Mouse (Mus musculus) limb, embryonic 12.5 days (tissue): ENCODE measurements around the gene Cd151. TPM values are rescaled to one million over a fixed set of nuclear protein-coding genes. Genes with fewer than 3 reads are reported as not detected.

ENCODE experiments used
- ATAC-seq: fragments of 200-750 bp; cut with Nextera tagmentation; 2 replicates; pipeline ENCODE4 v1.8.0; 2017; ENCODE audit warnings: low read depth, moderate TSS enrichment; ENCODE audit not compliant: insufficient number of reproducible peaks, insufficient read depth, low FRiP score, low TSS enrichment
- H3K27ac ChIP-seq: fragments of 300-500 bp; sonication (generic); 2 replicates; pipeline ENCODE4 v1.5.1; 2016; ENCODE audit warnings: mild to moderate bottlenecking, moderate library complexity
- H3K27me3 ChIP-seq: fragments of 300-500 bp; sonication (generic); 2 replicates; pipeline ENCODE4 v1.6.1; 2016; ENCODE audit warnings: mild to moderate bottlenecking, moderate library complexity
- H3K36me3 ChIP-seq: fragments of 300-500 bp; sonication (generic); 2 replicates; pipeline ENCODE4 v1.6.1; 2016; ENCODE audit warnings: mild to moderate bottlenecking, moderate library complexity
- H3K4me1 ChIP-seq: fragments of 300-500 bp; sonication (generic); replicated peaks from 2 replicates; pipeline ENCODE4 v1.6.1; 2016
- H3K4me2 ChIP-seq: fragments of 300-500 bp; sonication (generic); 2 replicates; pipeline ENCODE4 v1.6.1; 2016; ENCODE audit warnings: mild to moderate bottlenecking, moderate library complexity
- H3K4me3 ChIP-seq: fragments of 300-500 bp; sonication (generic); replicated peaks from 2 replicates; pipeline ENCODE4 v1.5.1; 2016; ENCODE audit warnings: mild to moderate bottlenecking
- H3K9ac ChIP-seq: fragments of 300-500 bp; sonication (generic); replicated peaks from 2 replicates; pipeline ENCODE4 v1.6.1; 2016; ENCODE audit warnings: mild to moderate bottlenecking, moderate library complexity
- H3K9me3 ChIP-seq: fragments of 300-500 bp; sonication (generic); 2 replicates; pipeline ENCODE4 v1.6.1; 2016; ENCODE audit warnings: mild to moderate bottlenecking, moderate library complexity
- WGBS: fragments of 180-500 bp; shearing (Covaris S2); methylation state at CpG from one replicate; pipeline ENCODE4 v1.1.7; 2016; 5-methylcytosine and 5-hydroxymethylcytosine counted together
- polyA plus RNA-seq: library from polyadenylated mRNA; unstranded; fragments of >200 nt; fragmentation: Nextera tagmentation; extraction: Ambion mirVana; gene quantifications from 2 replicates; pipeline ENCODE4 v1.2.1, GENCODE M21; 2016

Gene Cd151
- polyA plus RNA-seq, 1 experiment from 2014 or later = 13.5 TPM

- no peak overlapping the region for H3K4me3 ChIP-seq
- no peak for ATAC-seq
- H3K36me3 ChIP-seq = no peaks in the 10 kb centered on the region
- H3K27ac ChIP-seq = no peak overlapping the region
- H3K9me3 ChIP-seq = no peaks in the 10 kb centered on the region
- H3K4me2 ChIP-seq = no peak overlapping the region
- no peak overlapping the region for H3K9ac ChIP-seq
- peaks cover 23% of the 10 kb centered on the region for H3K4me1 ChIP-seq
- 64% methylated on average over 2 of the region's 2 CpGs for WGBS
- H3K27me3 ChIP-seq = peaks cover 41% of the 10 kb centered on the region
Observed at GRCm38 (mm10) chr7:141485186-141485585, 18.0 kb downstream of the Cd151 start.

- H3K4me2 ChIP-seq = no peak overlapping the region
- ATAC-seq = no peak
- H3K27ac ChIP-seq = no peak overlapping the region
- no peaks in the 10 kb centered on the region for H3K9me3 ChIP-seq
- 0 out of 2 replicates have a peak, but pooled peaks cover under 1% of the 10 kb centered on the region for H3K36me3 ChIP-seq
- 89% methylated on average over 2 of the region's 2 CpGs for WGBS
- no peak overlapping the region for H3K9ac ChIP-seq
- H3K4me3 ChIP-seq = no peak overlapping the region
- peaks cover 23% of the 10 kb centered on the region for H3K4me1 ChIP-seq
- peaks cover 39% of the 10 kb centered on the region for H3K27me3 ChIP-seq
Observed at GRCm38 (mm10) chr7:141485606-141486005, 18.4 kb downstream of the Cd151 start.

GRCm38 (mm10) chr7:141486239-141486638 lies 19.0 kb downstream of the Cd151 start:
- no peak for ATAC-seq
- peaks cover 18% of the 10 kb centered on the region for H3K4me1 ChIP-seq
- WGBS = 96% methylated on average over 1 of the region's 1 CpGs
- no peak overlapping the region for H3K9ac ChIP-seq
- peaks cover 36% of the 10 kb centered on the region for H3K27me3 ChIP-seq
- 0 out of 2 replicates have a peak, but pooled peaks cover 7% of the 10 kb centered on the region for H3K36me3 ChIP-seq
- no peaks in the 10 kb centered on the region for H3K9me3 ChIP-seq
- no peak overlapping the region for H3K27ac ChIP-seq
- no peak overlapping the region for H3K4me3 ChIP-seq
- H3K4me2 ChIP-seq = no peak overlapping the region

- Histone ChIP-seq H3K4me3 (no peak overlapping the region), H3K4me1 (peaks cover 9% of the 10 kb centered on the region), H3K27ac (no peak overlapping the region), H3K9ac (no peak overlapping the region), H3K4me2 (no peak overlapping the region), H3K27me3 (peaks cover 27% of the 10 kb centered on the region), H3K36me3 (peaks cover 15% of the 10 kb centered on the region; the same call in 1 of the 2 replicates), H3K9me3 (no peaks in the 10 kb centered on the region)
- 75% methylated on average over 7 of the region's 7 CpGs for WGBS
- no peak for ATAC-seq
Observed at GRCm38 (mm10) chr7:141487141-141487540, 19.9 kb downstream of the Cd151 start.

GRCm38 (mm10) chr7:141491151-141491550 lies 24.0 kb downstream of the Cd151 start:
- H3K36me3 ChIP-seq = peaks cover 37% of the 10 kb centered on the region; the same call in 1 of the 2 replicates
- H3K4me2 ChIP-seq = no peak overlapping the region
- H3K9me3 ChIP-seq = no peaks in the 10 kb centered on the region
- H3K9ac ChIP-seq = no peak overlapping the region
- H3K4me3 ChIP-seq = no peak overlapping the region
- no peak for ATAC-seq
- 86% methylated on average over 2 of the region's 2 CpGs for WGBS
- no peak overlapping the region for H3K27ac ChIP-seq
- H3K4me1 ChIP-seq = no peaks in the 10 kb centered on the region
- no peaks in the 10 kb centered on the region for H3K27me3 ChIP-seq

GRCm38 (mm10) chr7:141492738-141493137 lies 25.5 kb downstream of the Cd151 start:
- Histone ChIP-seq H3K9me3 (no peaks in the 10 kb centered on the region), H3K9ac (no peak overlapping the region), H3K27me3 (no peaks in the 10 kb centered on the region), H3K27ac (no peak overlapping the region), H3K4me2 (no peak overlapping the region), H3K4me1 (no peaks in the 10 kb centered on the region), H3K36me3 (peaks cover 41% of the 10 kb centered on the region; the same call in 1 of the 2 replicates), H3K4me3 (no peak overlapping the region)
- ATAC-seq = no peak
- WGBS = 87% methylated on average over 5 of the region's 5 CpGs

- Histone ChIP-seq H3K4me1 (no peaks in the 10 kb centered on the region), H3K4me3 (no peak overlapping the region), H3K9me3 (no peaks in the 10 kb centered on the region), H3K27ac (no peak overlapping the region), H3K27me3 (no peaks in the 10 kb centered on the region), H3K4me2 (no peak overlapping the region), H3K36me3 (peaks cover 43% of the 10 kb centered on the region; the same call in 1 of the 2 replicates), H3K9ac (no peak overlapping the region)
- 80% methylated on average over 1 of the region's 1 CpGs for WGBS
- no peak for ATAC-seq
Observed at GRCm38 (mm10) chr7:141493729-141494128, 26.5 kb downstream of the Cd151 start.

- peaks cover 52% of the 10 kb centered on the region for H3K36me3 ChIP-seq
Observed at GRCm38 (mm10) chr7:141495379-141495778, 28.2 kb downstream of the Cd151 start.

GRCm38 (mm10) chr7:141495940-141496339 lies 28.7 kb downstream of the Cd151 start:
- ATAC-seq = no peak
- 92% methylated on average over 4 of the region's 4 CpGs for WGBS

More at GRCm38 (mm10) chr7:141495379-141495778, 28.2 kb downstream of the Cd151 start:
- H3K9me3 ChIP-seq = no peaks in the 10 kb centered on the region
- no peaks in the 10 kb centered on the region for H3K27me3 ChIP-seq
- no peak overlapping the region for H3K4me2 ChIP-seq
- no peak for ATAC-seq
- H3K4me3 ChIP-seq = no peak overlapping the region
- H3K9ac ChIP-seq = no peak overlapping the region
- 79% methylated on average over 2 of the region's 2 CpGs for WGBS
- no peak overlapping the region for H3K27ac ChIP-seq
- no peaks in the 10 kb centered on the region for H3K4me1 ChIP-seq

GRCm38 (mm10) chr7:141497600-141497999 lies 30.4 kb downstream of the Cd151 start:
- H3K4me2 ChIP-seq = no peak overlapping the region

More at GRCm38 (mm10) chr7:141495940-141496339, 28.7 kb downstream of the Cd151 start:
- Histone ChIP-seq H3K27me3 (no peaks in the 10 kb centered on the region), H3K9ac (no peak overlapping the region), H3K4me3 (no peak overlapping the region), H3K4me1 (no peaks in the 10 kb centered on the region), H3K9me3 (no peaks in the 10 kb centered on the region), H3K27ac (no peak overlapping the region), H3K4me2 (no peak overlapping the region), H3K36me3 (peaks cover 49% of the 10 kb centered on the region)

GRCm38 (mm10) chr7:141501820-141502555 lies 34.8 kb downstream of the Cd151 start:
- H3K4me3 ChIP-seq = no peak overlapping the region
- 86% methylated on average over 7 of the region's 7 CpGs for WGBS
- H3K4me1 ChIP-seq = no peaks in the 10 kb centered on the region
- H3K27me3 ChIP-seq = no peaks in the 10 kb centered on the region
- H3K9ac ChIP-seq = no peak overlapping the region
- no peaks in the 10 kb centered on the region for H3K9me3 ChIP-seq
- no peak overlapping the region for H3K4me2 ChIP-seq
- H3K36me3 ChIP-seq = peaks cover 11% of the 10 kb centered on the region
- no peak for ATAC-seq
- H3K27ac ChIP-seq = no peak overlapping the region

More at GRCm38 (mm10) chr7:141497600-141497999, 30.4 kb downstream of the Cd151 start:
- ATAC-seq = no peak
- no peaks in the 10 kb centered on the region for H3K27me3 ChIP-seq
- H3K9me3 ChIP-seq = no peaks in the 10 kb centered on the region
- H3K27ac ChIP-seq = no peak overlapping the region
- no peak overlapping the region for H3K9ac ChIP-seq
- no peaks in the 10 kb centered on the region for H3K4me1 ChIP-seq
- WGBS = 89% methylated on average over 3 of the region's 3 CpGs
- H3K36me3 ChIP-seq = peaks cover 34% of the 10 kb centered on the region
- no peak overlapping the region for H3K4me3 ChIP-seq

GRCm38 (mm10) chr7:141502556-141502905 lies 35.3 kb downstream of the Cd151 start:
- ATAC-seq = no peak
- Histone ChIP-seq H3K4me2 (no peak overlapping the region), H3K27ac (no peak overlapping the region), H3K4me1 (no peaks in the 10 kb centered on the region), H3K36me3 (peaks cover 15% of the 10 kb centered on the region), H3K9me3 (no peaks in the 10 kb centered on the region), H3K4me3 (no peak overlapping the region), H3K9ac (no peak overlapping the region), H3K27me3 (no peaks in the 10 kb centered on the region)
- 86% methylated on average over 5 of the region's 5 CpGs for WGBS
